Mouse (Mus musculus) embryonic facial prominence, embryonic 11.5 days (tissue): ENCODE results near the gene Pfkm. TPM values are rescaled to one million over a fixed set of nuclear protein-coding genes. Genes with fewer than 3 reads are reported as not detected.

ENCODE experiments used
- ATAC-seq: fragments of 200-750 bp; cut with Nextera tagmentation; replicated peaks from 2 replicates; pipeline ENCODE4 v1.8.0; 2017; ENCODE audit warnings: low read depth; ENCODE audit not compliant: insufficient number of reproducible peaks, low FRiP score, low TSS enrichment
- DNase-seq: peaks from one replicate; pipeline ENCODE4 v3.0.0-alpha.2; 2015; ENCODE audit warnings: low spot score
- H3K27ac ChIP-seq: fragments of 300-500 bp; sonication (generic); replicated peaks from 2 replicates; pipeline ENCODE4 v1.5.1; 2014; ENCODE audit warnings: mild to moderate bottlenecking, low read depth, low read length, control low read depth
- H3K27me3 ChIP-seq: fragments of 300-500 bp; sonication (generic); 2 replicates; pipeline ENCODE4 v1.6.1; 2014; ENCODE audit warnings: mild to moderate bottlenecking, low read length, moderate library complexity, mixed read lengths; ENCODE audit not compliant: control insufficient read depth, insufficient read depth
- H3K36me3 ChIP-seq: fragments of 300-500 bp; sonication (generic); replicated peaks from 2 replicates; pipeline ENCODE4 v1.6.1; 2014; ENCODE audit warnings: low read depth, mild to moderate bottlenecking, low read length, moderate library complexity, mixed read lengths; ENCODE audit not compliant: control insufficient read depth, insufficient read depth
- H3K4me1 ChIP-seq: fragments of 300-500 bp; sonication (generic); 2 replicates; pipeline ENCODE4 v1.6.1; 2014; ENCODE audit warnings: low read length, mixed read lengths; ENCODE audit not compliant: control insufficient read depth, insufficient read depth
- H3K4me2 ChIP-seq: fragments of 300-500 bp; sonication (generic); 2 replicates; pipeline ENCODE4 v1.6.1; 2014; ENCODE audit warnings: low read depth, mild to moderate bottlenecking, control low read depth, low read length, moderate library complexity
- H3K4me3 ChIP-seq: fragments of 300-500 bp; sonication (generic); 2 replicates; pipeline ENCODE4 v1.5.1; 2014; ENCODE audit warnings: low read depth, low read length, control low read depth
- H3K9ac ChIP-seq: fragments of 300-500 bp; sonication (generic); replicated peaks from 2 replicates; pipeline ENCODE4 v1.6.1; 2014; ENCODE audit warnings: mild to moderate bottlenecking, control low read depth, low read length
- H3K9me3 ChIP-seq: fragments of 300-500 bp; sonication (generic); replicated peaks from 2 replicates; pipeline ENCODE4 v1.6.1; 2016; ENCODE audit warnings: mild to moderate bottlenecking, low read length, inconsistent platforms, mixed read lengths; ENCODE audit not compliant: control insufficient read depth
- WGBS: fragments of 180-500 bp; shearing (Covaris S2); extraction: QIAGEN DNeasy Blood & Tissue Kit; methylation state at CpG from one replicate; pipeline ENCODE4 v1.1.7; 2014; 5-methylcytosine and 5-hydroxymethylcytosine counted together
- polyA plus RNA-seq: library from polyadenylated mRNA; unstranded; fragments of >200 nt; fragmentation: Nextera tagmentation; extraction: Ambion mirVana; gene quantifications from 2 replicates; pipeline ENCODE4 v1.2.1, GENCODE M21; 2014

The Pfkm gene
- polyA plus RNA-seq, 1 experiment from 2014 or later: 37.4 TPM

GRCm38 (mm10) chr15:98067492-98067891, 24.9 kb upstream of the Pfkm start:
- no peaks in the 10 kb centered on the region for H3K4me1 ChIP-seq
- 61% methylated on average over 3 of the region's 3 CpGs for WGBS
- ATAC-seq (no peak), DNase-seq (no peak)
- H3K27me3 ChIP-seq: no peaks in the 10 kb centered on the region
- no peak overlapping the region for H3K27ac ChIP-seq
- no peak overlapping the region for H3K4me3 ChIP-seq
- peaks cover 9% of the 10 kb centered on the region for H3K36me3 ChIP-seq
- H3K9me3 ChIP-seq: no peaks in the 10 kb centered on the region
- no peak overlapping the region for H3K4me2 ChIP-seq
- H3K9ac ChIP-seq: no peak overlapping the region

GRCm38 (mm10) chr15:98068506-98068905, 23.9 kb upstream of the Pfkm start:
- DNase-seq: no peak
- no peaks in the 10 kb centered on the region for H3K9me3 ChIP-seq
- H3K4me2 ChIP-seq: no peak overlapping the region
- H3K27me3 ChIP-seq: no peaks in the 10 kb centered on the region
- H3K4me3 ChIP-seq: no peak overlapping the region
- H3K4me1 ChIP-seq: no peaks in the 10 kb centered on the region
- WGBS: 85% methylated on average over 9 of the region's 9 CpGs
- H3K36me3 ChIP-seq: peaks cover 7% of the 10 kb centered on the region
- no peak overlapping the region for H3K9ac ChIP-seq
- H3K27ac ChIP-seq: no peak overlapping the region
- ATAC-seq: no peak

GRCm38 (mm10) chr15:98069566-98070245, 22.7 kb upstream of the Pfkm start:
- Histone ChIP-seq H3K27ac (no peak overlapping the region), H3K9ac (no peak overlapping the region), H3K4me1 (no peaks in the 10 kb centered on the region), H3K9me3 (no peaks in the 10 kb centered on the region), H3K36me3 (peaks cover 5% of the 10 kb centered on the region), H3K4me3 (no peak overlapping the region), H3K27me3 (no peaks in the 10 kb centered on the region), H3K4me2 (no peak overlapping the region)
- 88% methylated on average over 8 of the region's 8 CpGs for WGBS
- no peak for DNase-seq
- ATAC-seq: no peak

- 88% methylated on average over 3 of the region's 3 CpGs for WGBS
- peaks cover 2% of the 10 kb centered on the region for H3K36me3 ChIP-seq
- ATAC-seq: no peak
Observed at GRCm38 (mm10) chr15:98070376-98070775, 22.0 kb upstream of the Pfkm start.

DNA sequence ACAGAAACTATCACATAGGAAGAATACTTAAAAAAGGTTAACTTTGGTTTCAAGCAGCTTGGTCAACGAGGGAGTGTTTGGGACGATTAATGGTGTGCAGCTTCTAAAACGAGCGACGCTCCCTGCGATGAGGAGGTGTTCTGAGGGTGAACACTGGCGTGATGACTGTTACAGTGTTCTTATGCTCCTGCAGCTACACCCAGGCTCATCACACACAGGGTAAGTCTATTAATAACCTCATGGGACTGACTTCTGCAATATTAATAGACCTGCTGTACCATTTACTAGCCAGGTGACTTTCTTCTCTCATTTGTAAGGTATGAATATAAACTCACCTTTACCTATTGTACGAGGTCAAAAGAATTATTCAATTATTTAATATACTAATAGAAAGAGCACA, 17.9 kb upstream of the Pfkm start:
- no peak overlapping the region for H3K9ac ChIP-seq
- H3K36me3 ChIP-seq: peaks cover 2% of the 10 kb centered on the region
- no peak overlapping the region for H3K27ac ChIP-seq
- ATAC-seq (no peak), DNase-seq (no peak)
- no peaks in the 10 kb centered on the region for H3K9me3 ChIP-seq
- 93% methylated on average over 8 of the region's 8 CpGs for WGBS
- H3K4me1 ChIP-seq: no peaks in the 10 kb centered on the region
- H3K4me2 ChIP-seq: no peak overlapping the region
- no peaks in the 10 kb centered on the region for H3K27me3 ChIP-seq
- H3K4me3 ChIP-seq: no peak overlapping the region

More at GRCm38 (mm10) chr15:98070376-98070775, 22.0 kb upstream of the Pfkm start:
- Histone ChIP-seq H3K4me2 (no peak overlapping the region), H3K4me1 (no peaks in the 10 kb centered on the region), H3K27ac (no peak overlapping the region), H3K9ac (no peak overlapping the region), H3K27me3 (no peaks in the 10 kb centered on the region), H3K9me3 (no peaks in the 10 kb centered on the region), H3K4me3 (no peak overlapping the region)
- DNase-seq: no peak

- 89% methylated on average over 16 of the region's 16 CpGs for WGBS
- no peak overlapping the region for H3K27ac ChIP-seq
- ATAC-seq (no peak), DNase-seq (no peak)
- H3K9ac ChIP-seq: no peak overlapping the region
- no peaks in the 10 kb centered on the region for H3K27me3 ChIP-seq
- H3K9me3 ChIP-seq: no peaks in the 10 kb centered on the region
- H3K36me3 ChIP-seq: peaks cover 2% of the 10 kb centered on the region
- H3K4me1 ChIP-seq: no peaks in the 10 kb centered on the region
- H3K4me3 ChIP-seq: no peak overlapping the region
- H3K4me2 ChIP-seq: no peak overlapping the region
Observed at GRCm38 (mm10) chr15:98075034-98075433, 17.4 kb upstream of the Pfkm start.

DNA sequence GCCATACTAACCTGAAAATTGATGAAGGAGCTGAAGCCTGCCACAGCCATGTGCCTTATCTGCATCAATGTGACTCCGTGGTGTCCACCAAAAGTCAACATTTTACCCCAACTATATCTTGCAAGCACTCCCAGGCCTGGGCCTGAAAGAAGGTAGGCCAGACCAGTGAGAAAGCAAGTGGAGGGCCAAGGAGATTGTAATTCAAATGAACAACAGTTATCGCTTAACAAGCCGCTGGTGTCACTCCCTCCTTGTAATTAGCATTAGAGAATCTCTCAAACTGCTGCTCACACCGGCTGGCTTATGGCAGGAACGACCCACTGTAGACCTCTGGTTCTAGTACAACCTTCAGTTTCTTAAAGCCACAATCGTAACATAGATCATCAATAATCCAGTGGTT, 15.5 kb upstream of the Pfkm start:
- Histone ChIP-seq H3K4me3 (no peak overlapping the region), H3K27me3 (no peaks in the 10 kb centered on the region), H3K36me3 (no peaks in the 10 kb centered on the region; the same call in 1 of the 2 replicates), H3K27ac (no peak overlapping the region), H3K9ac (no peak overlapping the region), H3K4me1 (no peaks in the 10 kb centered on the region), H3K9me3 (no peaks in the 10 kb centered on the region), H3K4me2 (no peak overlapping the region)
- WGBS: 92% methylated on average over 6 of the region's 6 CpGs
- DNase-seq (no peak), ATAC-seq (no peak)

- H3K9me3 ChIP-seq: no peaks in the 10 kb centered on the region
- ATAC-seq (no peak), DNase-seq (no peak)
- no peaks in the 10 kb centered on the region for H3K36me3 ChIP-seq
- no peaks in the 10 kb centered on the region for H3K4me1 ChIP-seq
- 92% methylated on average over 1 of the region's 1 CpGs for WGBS
- H3K4me2 ChIP-seq: no peak overlapping the region
- H3K27me3 ChIP-seq: no peaks in the 10 kb centered on the region
- no peak overlapping the region for H3K4me3 ChIP-seq
- no peak overlapping the region for H3K27ac ChIP-seq
- H3K9ac ChIP-seq: no peak overlapping the region
Observed at GRCm38 (mm10) chr15:98088889-98089288, 3.5 kb upstream of the Pfkm start.
